Mouse (Mus musculus): Measurements from ENCODE around the gene Kyat1. TPM values are rescaled to one million over a fixed set of nuclear protein-coding genes. Genes with fewer than 3 reads are reported as not detected.

Gene Kyat1
- 2.4 and 10.4 TPM in 2 replicates for polyA plus RNA-seq (2012; ENCODE audit: low replicate concordance)

GRCm38 (mm10) chr2:30205629-30206357 is at the start of gene Kyat1:
Kyat1 (minus strand) TSS chr2:30205847.

GRCm38 (mm10) chr2:30240267-30240666 is 34.6 kb upstream of the Kyat1 start, which contains the start of gene Gm28035:
Gm28035 (plus strand) TSS chr2:30240567.

GRCm38 (mm10) chr2:30237199-30237880 is 31.7 kb upstream of the Kyat1 start, which contains the start of gene Lrrc8a:
Lrrc8a (plus strand) TSS chr2:30237715.

GRCm38 (mm10) chr2:30177700-30178675 is 27.7 kb downstream of the Kyat1 start, which contains the start of gene Spout1:
Spout1 (minus strand) TSS chr2:30178459.

GRCm38 (mm10) chr2:30171371-30171996 is 34.2 kb downstream of the Kyat1 start, which contains the start of gene Endog:
Endog (plus strand) TSS chr2:30171493.

Other genes with a start within 250 kb of the Kyat1 start
- 85.0 and 89.7 TPM in 2 replicates for gene Sptan1, start 240.3 kb downstream of the Kyat1 start, polyA plus RNA-seq (2012; ENCODE audit: low replicate concordance)
- 3.6 and 5.1 TPM in 2 replicates for gene Wdr34, start 157.0 kb downstream of the Kyat1 start, polyA plus RNA-seq (2012; ENCODE audit: low replicate concordance)
- gene Set, start 148.5 kb downstream of the Kyat1 start, polyA plus RNA-seq (2012; ENCODE audit: low replicate concordance): 202 and 208 TPM in 2 replicates
- 4.4 and 6.9 TPM in 2 replicates for gene Pkn3, start 128.2 kb downstream of the Kyat1 start, polyA plus RNA-seq (2012; ENCODE audit: low replicate concordance)
- 32.1 and 47.9 TPM in 2 replicates for gene Zdhhc12, start 112.2 kb downstream of the Kyat1 start, polyA plus RNA-seq (2012; ENCODE audit: low replicate concordance)
- gene Zer1, start 81.3 kb downstream of the Kyat1 start, polyA plus RNA-seq (2012; ENCODE audit: low replicate concordance): 29.0 and 54.9 TPM in 2 replicates
- gene Tbc1d13, start 72.1 kb downstream of the Kyat1 start, polyA plus RNA-seq (2012; ENCODE audit: low replicate concordance): 26.5 and 29.8 TPM in 2 replicates
- gene Endog, start 34.4 kb downstream of the Kyat1 start, polyA plus RNA-seq (2012; ENCODE audit: low replicate concordance): 15.4 and 27.4 TPM in 2 replicates
- 17.6 and 20.1 TPM in 2 replicates for gene Spout1, start 27.4 kb downstream of the Kyat1 start, polyA plus RNA-seq (2012; ENCODE audit: low replicate concordance)
- gene Lrrc8a, start 31.9 kb upstream of the Kyat1 start, polyA plus RNA-seq (2012; ENCODE audit: low replicate concordance): 6.5 and 13.1 TPM in 2 replicates
- 6.1 and 10.3 TPM in 2 replicates for gene Gm28035, start 34.7 kb upstream of the Kyat1 start, polyA plus RNA-seq (2012; ENCODE audit: low replicate concordance)
- gene Phyhd1, start 60.4 kb upstream of the Kyat1 start, polyA plus RNA-seq (2012; ENCODE audit: low replicate concordance): 7.0 and 13.3 TPM in 2 replicates
- not detected in 2 replicates for gene Gm28038, start 75.2 kb upstream of the Kyat1 start, polyA plus RNA-seq (2012; ENCODE audit: low replicate concordance)
- 5.6 and 6.9 TPM in 2 replicates for gene Dolk, start 80.5 kb upstream of the Kyat1 start, polyA plus RNA-seq (2012; ENCODE audit: low replicate concordance)
- gene Nup188, start 80.5 kb upstream of the Kyat1 start, polyA plus RNA-seq (2012; ENCODE audit: low replicate concordance): 42.0 and 50.7 TPM in 2 replicates
- gene Sh3glb2, start 153.5 kb upstream of the Kyat1 start, polyA plus RNA-seq (2012; ENCODE audit: low replicate concordance): 52.4 and 84.3 TPM in 2 replicates
- 9.1 and 10.1 TPM in 2 replicates for gene Miga2, start 158.4 kb upstream of the Kyat1 start, polyA plus RNA-seq (2012; ENCODE audit: low replicate concordance)
- gene Dolpp1, start 186.4 kb upstream of the Kyat1 start, polyA plus RNA-seq (2012; ENCODE audit: low replicate concordance): 20.7 and 37.4 TPM in 2 replicates
- 40.2 and 81.9 TPM in 2 replicates for gene Crat, start 210.0 kb upstream of the Kyat1 start, polyA plus RNA-seq (2012; ENCODE audit: low replicate concordance)
- gene Ptpa, start 210.2 kb upstream of the Kyat1 start, polyA plus RNA-seq (2012; ENCODE audit: low replicate concordance): 364 and 511 TPM in 2 replicates